In the genomic region with DNA sequence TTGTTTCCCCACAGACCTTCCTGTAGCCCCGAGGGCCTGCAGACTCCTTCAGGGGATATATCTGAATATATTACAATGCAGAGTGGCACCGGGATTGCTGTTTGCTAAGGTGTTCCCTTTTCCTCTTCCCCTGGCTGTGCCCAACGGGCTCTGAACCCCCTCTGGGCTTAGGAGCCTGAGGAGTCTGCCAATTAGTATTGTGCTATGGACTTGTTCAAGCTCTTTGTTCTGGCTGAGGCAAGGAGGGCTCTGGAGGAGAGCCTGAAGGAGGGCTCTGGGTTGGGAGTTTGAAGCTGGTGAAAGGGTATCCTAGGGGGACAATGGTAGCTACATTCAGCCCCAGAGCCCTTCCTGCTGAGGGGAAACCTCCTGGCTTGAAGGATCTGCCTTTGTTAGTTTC, we compare ENCODE assay signal across 21 mouse cellular contexts.
DNase-seq lines count a peak whose midpoint lies in the region; ATAC-seq and TF ChIP-seq lines count a peak whose summit lies in the region.
"Had no signal": no experiment of that assay in that cellular context is flagged by ENCODE, and none has a peak within 500 bp of the region (broad histone marks: within the 10 kb centered on the region; RNA-seq: fewer than 3 reads in every experiment).

No protein-coding gene starts in this region.

- no peak overlapping the region for H3K4me3 ChIP-seq in forebrain, embryonic 13.5 days
- no peak overlapping the region for H3K4me3 ChIP-seq in forebrain, postnatal 0 days (ENCODE audit: low read depth, low read length)
- no peak overlapping the region for H3K4me3 ChIP-seq in hindbrain, embryonic 10.5 days
- no peak overlapping the region for H3K4me3 ChIP-seq in hindbrain, postnatal 0 days (ENCODE audit: low read length)
- H3K4me3 ChIP-seq in midbrain, embryonic 13.5 days (replicated peaks): no peak overlapping the region
- H3K4me3 ChIP-seq in midbrain, postnatal 0 days (ENCODE audit: low read depth, low read length): no peak overlapping the region
- H3K4me3 ChIP-seq in embryonic facial prominence, embryonic 14.5 days (ENCODE audit: low read depth, low read length): no peak overlapping the region
- H3K4me3 ChIP-seq: embryonic facial prominence, embryonic 15.5 days; erythroblast, embryonic 14.5 days; heart, embryonic 15.5 days; hindbrain, embryonic 12.5 days; intestine, embryonic 15.5 days had no signal

- 15% methylated on average over 3 of the region's 3 CpGs for WGBS in forebrain, embryonic 13.5 days
- 9% methylated on average over 3 of the region's 3 CpGs for WGBS in forebrain, postnatal 0 days
- WGBS in hindbrain, embryonic 10.5 days: 38% methylated on average over 3 of the region's 3 CpGs
- WGBS in hindbrain, postnatal 0 days: 28% methylated on average over 3 of the region's 3 CpGs
- WGBS in midbrain, embryonic 13.5 days: 26% methylated on average over 3 of the region's 3 CpGs
- 27% methylated on average over 3 of the region's 3 CpGs for WGBS in midbrain, postnatal 0 days
- 30% methylated on average over 3 of the region's 3 CpGs for WGBS in embryonic facial prominence, embryonic 14.5 days

- no peak for DNase-seq in forebrain, postnatal 0 days
- DNase-seq in hindbrain, embryonic 10.5 days (ENCODE audit: low spot score): no peak
- DNase-seq in hindbrain, postnatal 0 days (ENCODE audit: low spot score): no peak
- DNase-seq in midbrain, postnatal 0 days (ENCODE audit: low spot score): no peak
- peak; percentile 29 for DNase-seq in embryonic facial prominence, embryonic 14.5 days (ENCODE audit: low spot score)
- DNase-seq in urinary bladder, postnatal 4 days (ENCODE audit: low spot score in 2 of 2): no peak
- DNase-seq: adrenal gland, postnatal 10 days; cerebellum, adult 18-20 months; cerebellum, adult 9-11 months; cerebellum, postnatal 36 days; gastrocnemius, postnatal 36 days; heart, postnatal 14 days; kidney, adult 18-20 months had no signal

- H3K4me1 ChIP-seq in forebrain, embryonic 13.5 days: peaks cover 15% of the 10 kb centered on the region
- H3K4me1 ChIP-seq in forebrain, postnatal 0 days (ENCODE audit: insufficient read depth): no peaks in the 10 kb centered on the region
- 0 out of 2 replicates have a peak, but pooled peaks cover 7% of the 10 kb centered on the region for H3K4me1 ChIP-seq in hindbrain, embryonic 10.5 days (replicated peaks)
- no peaks in the 10 kb centered on the region; the same call in 1 of the 2 replicates for H3K4me1 ChIP-seq in hindbrain, postnatal 0 days (ENCODE audit: insufficient read depth, low read length)
- peaks cover 13% of the 10 kb centered on the region for H3K4me1 ChIP-seq in midbrain, embryonic 13.5 days (replicated peaks)
- H3K4me1 ChIP-seq in midbrain, postnatal 0 days (ENCODE audit: insufficient read depth, low read length): peaks cover 11% of the 10 kb centered on the region
- no peaks in the 10 kb centered on the region for H3K4me1 ChIP-seq in embryonic facial prominence, embryonic 14.5 days (ENCODE audit: control insufficient read depth, insufficient read depth, low read length)
- H3K4me1 ChIP-seq: heart, embryonic 15.5 days; intestine, embryonic 15.5 days had no signal

- no peak overlapping the region for H3K4me2 ChIP-seq in forebrain, embryonic 13.5 days
- H3K4me2 ChIP-seq in forebrain, postnatal 0 days (ENCODE audit: low read depth): no peak overlapping the region
- no peak overlapping the region for H3K4me2 ChIP-seq in hindbrain, postnatal 0 days (ENCODE audit: low read depth, low read length)
- no peak overlapping the region for H3K4me2 ChIP-seq in midbrain, embryonic 13.5 days (replicated peaks)
- no peak overlapping the region for H3K4me2 ChIP-seq in midbrain, postnatal 0 days (ENCODE audit: low read depth, low read length, poor library complexity, severe bottlenecking)
- H3K4me2 ChIP-seq in embryonic facial prominence, embryonic 14.5 days (ENCODE audit: low read depth, low read length): no peak overlapping the region
- H3K4me2 ChIP-seq: embryonic facial prominence, embryonic 15.5 days; heart, embryonic 11.5 days; heart, embryonic 15.5 days; hindbrain, embryonic 12.5 days; intestine, embryonic 15.5 days had no signal

- H3K27ac ChIP-seq in forebrain, embryonic 13.5 days: 0 out of 2 replicates have a peak overlapping the region, but pooled peaks have one; percentile 22
- H3K27ac ChIP-seq in forebrain, postnatal 0 days (ENCODE audit: low read depth, low read length): no peak overlapping the region
- peak overlapping the region; percentile 26; the same call in 1 of the 2 replicates for H3K27ac ChIP-seq in hindbrain, embryonic 10.5 days
- no peak overlapping the region for H3K27ac ChIP-seq in hindbrain, postnatal 0 days
- H3K27ac ChIP-seq in midbrain, embryonic 13.5 days: 0 out of 2 replicates have a peak overlapping the region, but pooled peaks have one; percentile 1
- no peak overlapping the region for H3K27ac ChIP-seq in midbrain, postnatal 0 days (ENCODE audit: low read depth, low read length)
- H3K27ac ChIP-seq in embryonic facial prominence, embryonic 14.5 days (replicated peaks; ENCODE audit: low read depth, low read length): no peak overlapping the region
- H3K27ac ChIP-seq: embryonic facial prominence, embryonic 15.5 days; heart, embryonic 15.5 days; hindbrain, embryonic 12.5 days; intestine, embryonic 15.5 days had no signal

- no peak for TF ChIP-seq CTCF in forebrain, postnatal 0 days (IDR thresholded peaks at IDR 0.05; ENCODE audit: low read depth)
- no peak for TF ChIP-seq CTCF in hindbrain, postnatal 0 days (IDR thresholded peaks at IDR 0.05; ENCODE audit: low read depth)
- TF ChIP-seq CTCF in midbrain, postnatal 0 days (IDR thresholded peaks at IDR 0.05): no peak

- H3K9ac ChIP-seq in forebrain, embryonic 13.5 days: no peak overlapping the region
- no peak overlapping the region for H3K9ac ChIP-seq in forebrain, postnatal 0 days
- H3K9ac ChIP-seq in hindbrain, postnatal 0 days (replicated peaks; ENCODE audit: low read length): no peak overlapping the region
- no peak overlapping the region for H3K9ac ChIP-seq in midbrain, embryonic 13.5 days (replicated peaks)
- H3K9ac ChIP-seq in midbrain, postnatal 0 days (replicated peaks; ENCODE audit: low read length, poor library complexity, severe bottlenecking): no peak overlapping the region
- H3K9ac ChIP-seq in embryonic facial prominence, embryonic 14.5 days (ENCODE audit: low read depth, low read length): no peak overlapping the region
- H3K9ac ChIP-seq: embryonic facial prominence, embryonic 15.5 days; heart, embryonic 15.5 days; hindbrain, embryonic 12.5 days; intestine, embryonic 15.5 days had no signal

- H3K27me3 ChIP-seq in forebrain, embryonic 13.5 days: no peaks in the 10 kb centered on the region
- H3K27me3 ChIP-seq in forebrain, postnatal 0 days (ENCODE audit: insufficient read depth, low read length): no peaks in the 10 kb centered on the region
- no peaks in the 10 kb centered on the region for H3K27me3 ChIP-seq in hindbrain, embryonic 10.5 days (ENCODE audit: insufficient read depth, poor library complexity, severe bottlenecking)
- no peaks in the 10 kb centered on the region for H3K27me3 ChIP-seq in hindbrain, postnatal 0 days (ENCODE audit: insufficient read depth, low read length)
- H3K27me3 ChIP-seq in midbrain, embryonic 13.5 days: no peaks in the 10 kb centered on the region
- no peaks in the 10 kb centered on the region for H3K27me3 ChIP-seq in midbrain, postnatal 0 days (ENCODE audit: insufficient read depth, low read length)
- H3K27me3 ChIP-seq in embryonic facial prominence, embryonic 14.5 days (replicated peaks; ENCODE audit: control insufficient read depth, insufficient read depth, low read length): no peaks in the 10 kb centered on the region
- H3K27me3 ChIP-seq: embryonic facial prominence, embryonic 15.5 days; heart, embryonic 15.5 days; hindbrain, embryonic 12.5 days; intestine, embryonic 15.5 days had no signal

- ATAC-seq in forebrain, embryonic 13.5 days: no peak
- no peak for ATAC-seq in forebrain, postnatal 0 days
- ATAC-seq in hindbrain, postnatal 0 days: no peak
- 0 out of 2 replicates have a peak, but pooled peaks have one; percentile 43 for ATAC-seq in midbrain, embryonic 13.5 days
- no peak for ATAC-seq in midbrain, postnatal 0 days (ENCODE audit: low FRiP score)
- peak; percentile 47; the same call in 1 of the 2 replicates for ATAC-seq in embryonic facial prominence, embryonic 14.5 days (ENCODE audit: low read depth)
- ATAC-seq: intestine, embryonic 15.5 days had no signal

- no peaks in the 10 kb centered on the region for H3K9me3 ChIP-seq in forebrain, embryonic 13.5 days (replicated peaks)
- H3K9me3 ChIP-seq in forebrain, postnatal 0 days (ENCODE audit: low read length): no peaks in the 10 kb centered on the region
- no peaks in the 10 kb centered on the region for H3K9me3 ChIP-seq in hindbrain, embryonic 10.5 days
- H3K9me3 ChIP-seq in hindbrain, postnatal 0 days (ENCODE audit: low read length): no peaks in the 10 kb centered on the region
- no peaks in the 10 kb centered on the region; the same call in 1 of the 2 replicates for H3K9me3 ChIP-seq in midbrain, embryonic 13.5 days
- no peaks in the 10 kb centered on the region for H3K9me3 ChIP-seq in midbrain, postnatal 0 days (ENCODE audit: low read length)
- H3K9me3 ChIP-seq in embryonic facial prominence, embryonic 14.5 days (ENCODE audit: control insufficient read depth, low read length): no peaks in the 10 kb centered on the region
- H3K9me3 ChIP-seq: embryonic facial prominence, embryonic 15.5 days; heart, embryonic 15.5 days; hindbrain, embryonic 12.5 days; intestine, embryonic 15.5 days had no signal

- H3K36me3 ChIP-seq in forebrain, embryonic 13.5 days (ENCODE audit: poor library complexity, severe bottlenecking): no peaks in the 10 kb centered on the region
- no peaks in the 10 kb centered on the region for H3K36me3 ChIP-seq in forebrain, postnatal 0 days (ENCODE audit: insufficient read depth)
- no peaks in the 10 kb centered on the region for H3K36me3 ChIP-seq in hindbrain, embryonic 10.5 days
- no peaks in the 10 kb centered on the region for H3K36me3 ChIP-seq in hindbrain, postnatal 0 days (ENCODE audit: insufficient read depth, low read length)
- no peaks in the 10 kb centered on the region for H3K36me3 ChIP-seq in midbrain, embryonic 13.5 days
- H3K36me3 ChIP-seq in midbrain, postnatal 0 days (ENCODE audit: insufficient read depth, low read length): no peaks in the 10 kb centered on the region
- no peaks in the 10 kb centered on the region for H3K36me3 ChIP-seq in embryonic facial prominence, embryonic 14.5 days (ENCODE audit: control insufficient read depth, insufficient read depth, low read length)
- H3K36me3 ChIP-seq: embryonic facial prominence, embryonic 15.5 days; heart, embryonic 15.5 days; hindbrain, embryonic 12.5 days; intestine, embryonic 15.5 days had no signal

Comparison
In these comparisons a context has a peak if more than half of its experiments do, and no peak if none do; other contexts are left out.
1. ATAC-seq: peak in midbrain, embryonic 13.5 days (single experiment) and embryonic facial prominence, embryonic 14.5 days (single experiment); none in forebrain, embryonic 13.5 days (single experiment), forebrain, postnatal 0 days (single experiment), hindbrain, postnatal 0 days (single experiment) and midbrain, postnatal 0 days (single experiment).
2. H3K27ac ChIP-seq: peak in forebrain, embryonic 13.5 days (single experiment), hindbrain, embryonic 10.5 days (single experiment) and midbrain, embryonic 13.5 days (single experiment); none in forebrain, postnatal 0 days (single experiment), hindbrain, postnatal 0 days (single experiment), midbrain, postnatal 0 days (single experiment) and embryonic facial prominence, embryonic 14.5 days (single experiment).